Mouse (Mus musculus) testis, adult 10 weeks (tissue): ENCODE data around the gene Olfr843. TPM values are rescaled to one million over a fixed set of nuclear protein-coding genes. Genes with fewer than 3 reads are reported as not detected.

ENCODE experiments used
- polyA plus RNA-seq: library from polyadenylated mRNA; stranded (reverse); fragments of 350-450 nt; fragmentation: Illumina TruSeq; extraction: RNeasy Lipid Tissue Mini Kit (QIAGEN cat#74804); gene quantifications from one replicate; pipeline ENCODE4 v1.2.3, GENCODE M21; 2014; ENCODE audit warnings: low read depth, low replicate concordance

The Olfr843 gene
- polyA plus RNA-seq, result not detected

DNA sequence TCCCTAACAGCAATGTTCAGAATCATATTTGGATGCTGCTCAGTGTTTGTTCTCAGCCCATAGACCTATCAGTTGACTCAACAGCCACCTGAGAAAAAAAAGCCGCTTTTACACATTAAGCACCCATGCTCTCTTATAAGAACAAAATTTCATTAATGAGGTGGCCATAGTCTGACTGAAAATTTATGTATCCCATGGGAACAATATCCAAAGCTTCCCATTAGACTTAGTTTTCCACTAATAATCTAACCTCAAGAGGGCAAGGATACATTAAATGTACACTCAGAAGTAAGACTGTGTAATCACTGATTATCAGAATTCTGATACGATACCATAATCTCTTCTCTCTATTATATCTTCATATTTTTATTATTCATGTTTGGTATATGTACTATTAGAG is at the start of gene Olfr843:
Gene Olfr843 (minus strand): TSS at position 101 of the 400 bp plus-strand sequence.

Other genes with a start within 250 kb of the Olfr843 start
- not detected for gene Olfr835, start 219.3 kb downstream of the Olfr843 start, polyA plus RNA-seq
- gene Olfr836, start 131.6 kb downstream of the Olfr843 start, polyA plus RNA-seq, result 0.08 TPM
- not detected for gene Olfr837, start 115.7 kb downstream of the Olfr843 start, polyA plus RNA-seq
- not detected for gene Olfr839-ps1, start 74.7 kb downstream of the Olfr843 start, polyA plus RNA-seq
- gene Olfr844, start 64.4 kb upstream of the Olfr843 start, polyA plus RNA-seq, result not detected
- not detected for gene Olfr845, start 84.5 kb upstream of the Olfr843 start, polyA plus RNA-seq
- not detected for gene Olfr846, start 112.0 kb upstream of the Olfr843 start, polyA plus RNA-seq
- gene Olfr847, start 126.7 kb upstream of the Olfr843 start, polyA plus RNA-seq, result not detected
- gene Olfr849, start 188.3 kb upstream of the Olfr843 start, polyA plus RNA-seq, result not detected
- gene Olfr850, start 226.3 kb upstream of the Olfr843 start, polyA plus RNA-seq, result not detected
- gene Olfr851, start 241.3 kb upstream of the Olfr843 start, polyA plus RNA-seq, result not detected